Mouse (Mus musculus) thymus, postnatal 25 days (tissue): ENCODE results near the gene Zic4.

ENCODE experiments used
- DNase-seq: peaks from one replicate; pipeline ENCODE4 v3.0.0; 2022

Gene Zic4

GRCm38 (mm10) chr9:91361856-91362601, at the start of gene Zic4:
TSS of gene Zic4 (plus strand) at chr9:91362413.
- no peak for DNase-seq

- DNase-seq, result no peak
Observed at GRCm38 (mm10) chr9:91347591-91347990, 14.6 kb upstream of the Zic4 start.

DNA sequence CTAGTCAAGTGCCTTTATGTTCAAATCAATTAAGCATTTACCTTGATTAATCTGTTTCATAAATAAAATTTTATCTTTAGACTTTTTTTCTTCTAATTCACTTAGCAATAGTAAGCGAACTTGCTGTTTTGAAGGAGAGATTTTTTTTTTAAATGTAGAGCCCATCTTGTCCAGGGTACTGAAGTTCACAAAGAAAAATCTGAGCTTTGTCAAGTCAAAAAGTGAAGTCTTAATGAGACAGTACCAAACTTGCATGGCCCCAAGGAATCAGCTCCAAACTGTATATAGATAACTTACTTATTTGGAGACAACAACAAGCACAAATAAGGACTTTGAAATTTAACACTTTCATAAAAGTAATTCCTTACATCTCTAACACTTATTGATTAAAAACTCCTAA, 13.5 kb upstream of the Zic4 start:
- DNase-seq, result no peak

DNA sequence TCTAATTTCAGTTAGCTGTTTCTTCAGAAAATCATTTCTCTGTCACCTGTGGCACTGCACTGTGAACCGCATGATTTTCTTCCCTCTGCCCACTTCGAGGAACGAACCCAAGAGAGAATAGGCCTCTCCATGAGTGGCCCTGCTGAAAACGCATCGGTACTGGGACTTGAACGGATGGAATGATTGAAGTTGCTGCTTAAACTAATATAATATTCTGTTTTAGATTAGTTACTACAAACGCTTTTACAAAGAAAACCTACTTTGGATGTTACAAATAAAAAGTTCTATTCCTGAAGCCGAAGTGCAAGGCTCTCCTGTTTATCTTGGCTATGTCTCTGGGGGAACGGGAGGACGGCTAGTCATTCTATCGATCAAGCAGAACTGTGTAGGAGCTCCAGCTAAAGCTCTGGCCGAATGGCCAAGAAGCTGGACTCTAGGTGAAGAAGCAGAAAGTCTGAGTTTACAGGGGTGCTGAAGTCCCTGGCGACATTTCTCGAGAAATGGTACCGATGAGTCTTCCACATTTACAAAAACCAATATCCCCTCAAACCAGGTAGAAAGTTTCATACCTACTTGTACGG, 11.9 kb upstream of the Zic4 start:
- DNase-seq, result no peak

GRCm38 (mm10) chr9:91350861-91351291, 11.3 kb upstream of the Zic4 start:
- no peak for DNase-seq

- DNase-seq, result no peak
Observed at GRCm38 (mm10) chr9:91351361-91351760, 10.9 kb upstream of the Zic4 start.

DNA sequence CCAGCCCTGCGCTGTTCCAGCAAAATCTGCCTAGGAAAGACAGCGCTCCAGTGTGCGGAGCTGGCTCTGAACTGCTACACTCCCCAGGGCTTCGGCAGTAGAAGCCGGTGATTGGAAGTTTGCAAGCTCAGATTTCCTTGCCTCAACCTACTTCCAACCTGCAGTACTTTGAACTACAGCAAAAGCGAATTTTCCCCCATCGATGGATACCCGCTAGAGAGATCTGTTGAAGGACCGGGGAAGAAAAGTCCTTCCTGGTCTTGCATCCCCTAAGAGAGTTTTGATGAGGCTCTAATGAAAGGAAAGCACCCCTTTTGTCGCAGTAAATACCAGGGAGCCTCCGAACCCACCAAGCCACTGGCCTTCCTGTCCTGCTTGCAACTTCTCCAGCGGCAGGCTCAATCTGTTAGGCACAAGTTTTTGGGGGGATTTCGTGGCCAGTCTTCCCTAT, 10.2 kb upstream of the Zic4 start:
- no peak for DNase-seq

- DNase-seq, result no peak
Observed at GRCm38 (mm10) chr9:91352786-91353185, 9.4 kb upstream of the Zic4 start.

GRCm38 (mm10) chr9:91353551-91354433, 8.4 kb upstream of the Zic4 start:
- DNase-seq, result no peak

DNA sequence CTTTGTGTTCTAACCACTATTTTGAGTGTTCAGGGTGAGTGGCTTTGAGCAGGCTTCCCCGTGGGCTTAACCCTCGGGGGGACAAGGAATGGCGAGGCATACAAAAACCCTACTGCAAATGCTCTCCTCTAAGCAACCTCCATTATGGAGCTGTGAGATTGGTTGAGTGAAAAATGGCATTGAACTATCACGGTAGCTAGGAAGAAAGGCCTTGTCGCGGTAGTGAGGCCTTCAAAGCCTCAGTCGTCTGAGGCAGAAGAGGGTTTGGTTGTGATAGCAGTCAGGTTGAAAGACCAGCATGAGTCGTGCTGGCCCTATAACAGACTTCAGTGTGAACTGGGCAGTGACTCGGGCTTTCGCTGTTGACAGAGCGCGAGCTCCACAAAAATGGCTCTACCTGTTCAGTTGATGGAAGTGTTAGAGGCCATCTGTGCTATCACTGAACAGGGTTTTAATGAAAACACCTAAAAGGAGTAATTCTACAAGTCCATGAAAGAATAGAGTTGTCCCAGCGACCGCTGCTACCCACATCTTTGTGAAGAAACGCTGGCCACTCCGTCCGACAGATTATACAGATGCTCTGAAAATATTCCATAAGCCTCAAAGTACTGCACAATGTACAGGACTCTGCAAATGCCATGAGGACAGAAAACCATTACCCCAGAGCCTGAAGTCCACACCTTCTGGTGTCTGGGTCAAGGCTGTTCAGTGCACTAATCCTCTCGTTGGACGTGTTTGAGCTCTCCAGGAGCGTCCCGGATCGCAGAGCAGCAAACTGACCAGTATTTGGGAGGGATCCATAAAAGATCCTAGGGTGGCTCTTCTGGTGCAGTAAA, 7.6 kb upstream of the Zic4 start:
- DNase-seq, result no peak

DNA sequence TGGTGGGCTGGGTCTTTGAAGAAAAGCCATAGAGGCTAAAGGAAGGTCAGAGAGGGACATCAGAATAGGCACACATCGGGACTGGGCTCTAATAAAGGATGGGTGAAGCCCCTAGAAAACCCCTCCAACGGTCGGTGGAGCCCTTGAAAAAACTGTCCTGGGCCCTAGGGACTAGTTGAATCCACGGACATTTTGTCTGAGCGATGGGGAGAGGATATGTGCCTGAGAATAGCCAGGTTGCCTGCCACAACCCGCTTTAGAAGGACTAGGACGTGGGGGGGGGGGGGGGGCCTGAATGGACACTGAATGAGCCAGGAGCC, 7.0 kb upstream of the Zic4 start:
- no peak for DNase-seq

GRCm38 (mm10) chr9:91355629-91356352, 6.4 kb upstream of the Zic4 start:
- no peak for DNase-seq

GRCm38 (mm10) chr9:91356353-91356740, 5.9 kb upstream of the Zic4 start:
- DNase-seq, result no peak

DNA sequence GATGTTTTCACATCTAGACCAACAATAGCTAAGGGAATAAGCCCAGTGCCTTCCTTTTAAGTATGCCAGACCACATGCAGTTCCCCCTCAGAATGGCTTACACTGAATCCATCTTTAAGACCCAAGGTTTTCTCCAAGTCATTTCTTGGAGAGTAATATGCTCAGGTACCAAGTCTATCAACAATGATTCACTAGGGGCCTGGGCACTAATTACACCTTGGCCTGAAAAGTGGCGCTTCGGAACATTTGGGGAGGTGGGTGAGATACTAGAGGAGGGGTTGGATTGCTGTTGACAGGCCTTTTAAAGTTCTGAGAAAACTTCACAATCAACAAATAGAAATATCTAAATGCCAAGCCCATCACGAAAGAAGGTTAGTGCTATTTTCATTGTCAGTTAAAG, 4.9 kb upstream of the Zic4 start:
- DNase-seq, result no peak

DNA sequence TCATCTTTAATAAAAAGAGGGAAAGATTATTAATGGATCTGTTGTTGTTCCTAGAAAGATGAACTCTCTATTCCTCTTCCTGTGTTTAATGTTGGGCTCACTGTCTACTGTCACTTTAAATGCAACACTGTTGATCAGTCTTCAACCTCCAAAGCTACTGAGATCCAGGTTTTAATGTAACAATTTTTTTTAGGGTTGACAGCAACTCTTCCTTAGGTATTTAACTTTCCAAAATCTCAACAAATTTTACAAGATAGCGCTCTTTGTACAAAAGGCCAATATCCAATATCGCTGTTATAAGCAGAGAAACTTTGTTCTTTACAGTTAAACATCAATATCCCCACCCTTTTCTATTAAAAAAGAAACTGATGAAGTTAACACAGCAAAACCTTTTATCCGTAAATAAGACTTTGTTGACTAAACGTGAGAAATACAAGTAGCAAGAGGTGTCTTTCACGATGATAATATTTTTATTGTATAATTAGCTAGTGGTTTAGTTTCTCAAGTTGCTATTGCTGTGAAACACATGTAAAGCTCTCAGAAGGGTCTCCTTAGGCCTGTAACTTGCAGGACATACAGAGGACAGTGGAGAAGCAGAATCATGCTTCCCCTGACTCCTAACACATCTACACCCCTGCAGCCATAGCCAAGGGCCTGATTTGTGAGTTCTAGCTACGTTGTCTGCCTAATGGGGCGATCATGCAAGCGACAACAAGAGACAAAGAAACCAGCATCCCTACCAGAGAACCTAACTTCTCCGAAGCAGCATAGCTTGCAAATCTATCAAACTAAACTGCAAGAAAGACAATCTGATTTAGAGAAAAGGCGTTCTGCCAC, 3.1 kb upstream of the Zic4 start:
- DNase-seq, result no peak

DNA sequence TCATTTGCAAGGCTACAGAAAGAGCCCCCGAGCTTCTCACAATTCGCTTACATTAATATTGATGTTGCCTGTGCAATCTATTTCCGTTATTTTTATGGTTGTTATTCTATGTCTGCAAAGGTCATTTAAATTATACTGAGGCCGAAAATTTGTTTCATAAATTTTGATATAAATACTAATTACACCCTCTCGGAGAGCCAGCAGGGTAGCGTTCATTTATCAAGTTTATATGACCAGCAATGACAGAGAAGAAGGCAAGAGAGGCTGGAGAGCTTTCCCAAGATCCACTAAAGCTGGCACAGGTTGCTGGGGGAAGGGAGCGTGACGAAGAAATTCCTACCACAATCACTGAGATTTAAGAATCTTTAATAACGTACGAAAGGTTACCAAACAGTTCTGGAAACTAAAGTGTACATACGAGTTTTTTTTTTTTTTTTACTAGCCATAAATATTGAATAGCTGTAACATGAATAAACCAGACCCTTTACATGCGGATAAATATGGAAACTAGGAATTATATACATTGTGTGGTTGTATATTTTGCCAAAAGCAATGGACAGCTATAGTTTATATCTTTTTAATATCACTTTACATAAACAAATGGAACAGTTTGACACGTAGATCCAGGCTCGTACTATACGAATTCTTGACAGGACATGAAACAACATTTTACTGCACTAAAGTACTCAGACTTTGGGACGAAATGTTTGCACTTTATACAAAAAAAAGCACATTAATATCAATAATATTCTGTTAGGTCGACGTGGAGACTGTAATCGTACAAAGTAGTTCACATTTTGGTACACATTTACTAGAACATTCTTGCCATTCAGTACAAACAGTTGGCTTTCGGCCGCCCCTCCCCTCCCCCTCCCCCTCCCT, 1.8 kb upstream of the Zic4 start:
- DNase-seq, result no peak

DNA sequence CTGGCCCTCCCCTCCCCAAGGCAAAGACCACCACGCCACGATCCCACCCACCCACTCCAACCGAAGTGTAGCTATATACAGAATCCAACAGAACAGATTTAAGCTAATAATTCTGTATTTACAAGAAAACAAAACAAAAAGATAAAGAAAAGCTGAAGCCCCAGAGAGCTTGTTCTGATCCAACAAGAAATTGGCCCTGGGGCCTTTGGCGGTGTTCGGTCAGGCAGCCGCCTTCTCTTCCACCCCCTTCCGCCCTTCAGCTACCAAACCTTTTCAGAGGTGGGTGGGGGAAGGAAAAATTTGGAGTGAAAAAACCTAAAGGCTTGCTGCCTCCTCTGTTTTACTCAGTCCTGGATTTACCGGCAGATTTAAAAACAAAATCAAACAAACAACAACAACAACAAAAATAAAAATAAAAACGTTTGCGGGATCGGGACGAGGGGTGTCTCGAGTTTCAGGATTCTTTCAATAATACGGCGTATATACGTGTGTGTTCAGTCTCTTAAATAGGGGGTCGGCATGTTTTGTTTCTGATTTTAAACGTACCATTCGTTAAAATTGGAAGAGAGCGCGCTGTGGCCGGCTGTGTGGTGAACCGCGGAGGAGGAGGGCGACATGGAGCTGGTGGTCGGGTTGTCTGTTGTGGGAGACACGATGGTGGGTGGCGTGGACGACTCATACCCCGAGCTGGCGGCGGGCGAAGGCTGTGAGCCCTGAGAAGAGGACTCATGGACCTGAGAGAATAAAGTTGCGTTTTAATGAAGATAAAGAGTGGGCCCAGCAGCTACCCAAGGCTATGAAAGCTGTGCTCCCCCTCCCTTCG, 969 bp upstream of the Zic4 start:
- DNase-seq, result no peak

GRCm38 (mm10) chr9:91363011-91363730, 958 bp downstream of the Zic4 start:
- no peak for DNase-seq

GRCm38 (mm10) chr9:91363814-91364126, 1.6 kb downstream of the Zic4 start:
- no peak for DNase-seq
